Mouse (Mus musculus) liver, embryonic 14.5 days (tissue): ENCODE measurements around the gene U2surp. TPM values are rescaled to one million over a fixed set of nuclear protein-coding genes. Genes with fewer than 3 reads are reported as not detected.
"Not testable (repeated sequence)": the region's sequence is repeated elsewhere in the genome, so short reads cannot be mapped to it uniquely, and the experiment has no call there.

Experiments
- ATAC-seq: fragments of 200-750 bp; cut with Nextera tagmentation; 2 replicates; pipeline ENCODE4 v1.8.0; 2017; ENCODE audit warnings: moderate number of reproducible peaks, mild to moderate bottlenecking, moderate library complexity; ENCODE audit not compliant: insufficient read depth
- DNase-seq, 3 experiments: peaks; one replicate each; pipeline ENCODE4 v3.0.0-alpha.2; 2012 to 2013; ENCODE audit warnings: low read depth in 3 of 3, low spot score in 3 of 3
- H3K27ac ChIP-seq: fragments of 300-500 bp; sonication (generic); 2 replicates; pipeline ENCODE4 v1.5.1; 2014; ENCODE audit warnings: moderate library complexity, mild to moderate bottlenecking, control low read depth, inconsistent platforms
- H3K27me3 ChIP-seq: fragments of 300-500 bp; sonication (generic); 2 replicates; pipeline ENCODE4 v1.6.1; 2014; ENCODE audit warnings: mild to moderate bottlenecking, low read length, moderate library complexity; ENCODE audit not compliant: control insufficient read depth, insufficient read depth
- H3K36me3 ChIP-seq: fragments of 300-500 bp; sonication (generic); replicated peaks from 2 replicates; pipeline ENCODE4 v1.6.1; 2014; ENCODE audit warnings: low read depth; ENCODE audit not compliant: control insufficient read depth, insufficient read depth
- H3K4me1 ChIP-seq, 2 experiments: fragments of 200-500 bp in 1 of 2; fragments of 300-500 bp in 1 of 2; sonication (generic) in 1 of 2; replicated peaks; 2 replicates each; pipeline ENCODE4 v1.6.1; 2012 to 2014; ENCODE audit warnings: antibody characterized with exemption in 1 of 2, inconsistent platforms in 1 of 2, low read length in 1 of 2; ENCODE audit not compliant: control insufficient read depth in 2 of 2, insufficient read depth in 2 of 2
- H3K4me2 ChIP-seq: fragments of 300-500 bp; sonication (generic); 2 replicates; pipeline ENCODE4 v1.6.1; 2014; ENCODE audit warnings: low read depth, mild to moderate bottlenecking, control low read depth, moderate library complexity
- H3K4me3 ChIP-seq, 2 experiments: fragments of 200-500 bp in 1 of 2; fragments of 300-500 bp in 1 of 2; sonication (generic) in 1 of 2; 2 replicates each; pipeline ENCODE4 v1.5.1; 2012 to 2014; ENCODE audit warnings: low read depth in 2 of 2, low read length in 2 of 2, mild to moderate bottlenecking in 2 of 2, control low read depth in 1 of 2, inconsistent platforms in 1 of 2, moderate library complexity in 1 of 2; ENCODE audit not compliant: insufficient read depth in 1 of 2
- H3K9ac ChIP-seq: fragments of 300-500 bp; sonication (generic); replicated peaks from 2 replicates; pipeline ENCODE4 v1.6.1; 2014; ENCODE audit warnings: mild to moderate bottlenecking, control low read depth, moderate library complexity
- H3K9me3 ChIP-seq: fragments of 300-500 bp; sonication (generic); 2 replicates; pipeline ENCODE4 v1.6.1; 2016; ENCODE audit warnings: low read length, mixed read lengths; ENCODE audit not compliant: control insufficient read depth
- CTCF ChIP-seq: IDR thresholded peaks from 2 replicates; pipeline ENCODE4 v1.5.1; 2016; ENCODE audit warnings: antibody characterized with exemption, low read depth, control low read depth
- EP300 ChIP-seq: IDR thresholded peaks from 2 replicates; pipeline ENCODE4 v1.6.1; 2016; ENCODE audit warnings: antibody characterized with exemption, low read depth
- WGBS: fragments of 180-500 bp; shearing (Covaris S2); extraction: QIAGEN DNeasy Blood & Tissue Kit; methylation state at CpG from one replicate; pipeline ENCODE4 v1.1.7; 2014; ENCODE audit not compliant: insufficient replicate concordance; 5-methylcytosine and 5-hydroxymethylcytosine counted together
- polyA plus RNA-seq, 2 experiments: library from polyadenylated mRNA; depleted of rRNA in 1 of 2; stranded (reverse) in 1 of 2; unstranded in 1 of 2; fragments of >200 nt; fragmentation: Nextera tagmentation in 1 of 2; extraction: Ambion mirVana in 1 of 2; gene quantifications; 2 replicates each; pipeline versions ENCODE4 v1.2.1 to v1.2.3; 2012 to 2014

U2surp gene
- polyA plus RNA-seq, 2 experiments, result 12.4 to 57.4 TPM

- Histone ChIP-seq H3K36me3 (peaks cover 62% of the 10 kb centered on the region), H3K27ac (no peak overlapping the region), H3K4me1 (no peaks in the 10 kb centered on the region), H3K4me3 (no peak overlapping the region), H3K9me3 (no peaks in the 10 kb centered on the region), H3K9ac (no peak overlapping the region), H3K4me2 (no peak overlapping the region), H3K27me3 (no peaks in the 10 kb centered on the region)
- no peak for ATAC-seq
- 92% methylated on average over 1 of the region's 1 CpGs for WGBS
- TF ChIP-seq CTCF, result peak; percentile 46; the same call in 1 of the 2 replicates
- TF ChIP-seq EP300, result no peak
- DNase-seq, result peak in 2 of 3 experiments; percentile 7 to 13
Measured at GRCm38 (mm10) chr9:95472926-95473325, 38.9 kb downstream of the U2surp start.

- not testable (repeated sequence) for H3K9me3 ChIP-seq, H3K27me3 ChIP-seq, H3K27ac ChIP-seq, H3K4me3 ChIP-seq, H3K9ac ChIP-seq, DNase-seq, H3K4me1 ChIP-seq, H3K4me2 ChIP-seq, ATAC-seq
- 77% methylated on average over 7 of the region's 7 CpGs for WGBS
- H3K36me3 ChIP-seq, result peaks cover 48% of the 10 kb centered on the region
Measured at GRCm38 (mm10) chr9:95469011-95469576, 42.7 kb downstream of the U2surp start.

- no peak overlapping the region for H3K4me2 ChIP-seq
- no peaks in the 10 kb centered on the region for H3K9me3 ChIP-seq
- no peak for ATAC-seq
- no peak for DNase-seq
- WGBS, result 76% methylated on average over 1 of the region's 1 CpGs
- no peaks in the 10 kb centered on the region for H3K4me1 ChIP-seq
- H3K27me3 ChIP-seq, result no peaks in the 10 kb centered on the region
- no peak overlapping the region for H3K4me3 ChIP-seq
- TF ChIP-seq EP300, result no peak
- no peak for TF ChIP-seq CTCF
- H3K27ac ChIP-seq, result no peak overlapping the region
- no peak overlapping the region for H3K9ac ChIP-seq
- H3K36me3 ChIP-seq, result peaks cover 37% of the 10 kb centered on the region
Measured at GRCm38 (mm10) chr9:95464028-95464427, 47.8 kb downstream of the U2surp start.

GRCm38 (mm10) chr9:95451931-95452330 is 59.9 kb downstream of the U2surp start:
- H3K9me3 ChIP-seq, result no peaks in the 10 kb centered on the region
- no peak for TF ChIP-seq CTCF
- no peak for TF ChIP-seq EP300
- no peak for ATAC-seq
- 60% methylated on average over 3 of the region's 3 CpGs for WGBS
- H3K4me2 ChIP-seq, result no peak overlapping the region
- H3K27ac ChIP-seq, result no peak overlapping the region
- no peaks in the 10 kb centered on the region for H3K36me3 ChIP-seq
- H3K27me3 ChIP-seq, result no peaks in the 10 kb centered on the region
- no peak for DNase-seq
- H3K9ac ChIP-seq, result no peak overlapping the region
- H3K4me3 ChIP-seq, result no peak overlapping the region
- H3K4me1 ChIP-seq, result no peaks in the 10 kb centered on the region

GRCm38 (mm10) chr9:95450586-95450985 is 61.2 kb downstream of the U2surp start:
- 85% methylated on average over 8 of the region's 8 CpGs for WGBS

More at GRCm38 (mm10) chr9:95450586-95450985, 61.2 kb downstream of the U2surp start:
- H3K36me3 ChIP-seq, result no peaks in the 10 kb centered on the region
- H3K27me3 ChIP-seq, result no peaks in the 10 kb centered on the region
- H3K4me1 ChIP-seq, result no peaks in the 10 kb centered on the region
- no peak for TF ChIP-seq CTCF
- no peak for TF ChIP-seq EP300
- no peak overlapping the region for H3K9ac ChIP-seq
- DNase-seq, result no peak
- H3K9me3 ChIP-seq, result no peaks in the 10 kb centered on the region
- no peak overlapping the region for H3K4me3 ChIP-seq
- no peak overlapping the region for H3K27ac ChIP-seq
- ATAC-seq, result no peak
- H3K4me2 ChIP-seq, result no peak overlapping the region
